Mouse (Mus musculus): Measurements from ENCODE around the gene Vav2. TPM values are rescaled to one million over a fixed set of nuclear protein-coding genes. Genes with fewer than 3 reads are reported as not detected.

The Vav2 gene
- polyA plus RNA-seq, 1 experiment from 2014 or later: 8.6 TPM

GRCm38 (mm10) chr2:27278859-27279258 is 148.0 kb downstream of the Vav2 start:
- H3K9ac ChIP-seq (ENCODE audit: low read length): no peak overlapping the region
- H3K4me2 ChIP-seq (ENCODE audit: low read depth, low read length): no peak overlapping the region
- H3K27me3 ChIP-seq (ENCODE audit: control insufficient read depth, insufficient read depth, low read depth, low read length): no peaks in the 10 kb centered on the region
- 86% methylated on average over 7 of the region's 7 CpGs for WGBS
- H3K4me1 ChIP-seq (replicated peaks; ENCODE audit: control insufficient read depth, insufficient read depth, low read length): no peaks in the 10 kb centered on the region
- no peak overlapping the region for H3K4me3 ChIP-seq (ENCODE audit: low read length)
- ATAC-seq (ENCODE audit: low read depth): no peak
- H3K36me3 ChIP-seq (ENCODE audit: control insufficient read depth, insufficient read depth, low read length): peaks cover 19% of the 10 kb centered on the region
- H3K9me3 ChIP-seq (ENCODE audit: control insufficient read depth, low read length): peaks cover 3% of the 10 kb centered on the region; the same call in 1 of the 2 replicates
- H3K27ac ChIP-seq (ENCODE audit: low read length): no peak overlapping the region

DNA sequence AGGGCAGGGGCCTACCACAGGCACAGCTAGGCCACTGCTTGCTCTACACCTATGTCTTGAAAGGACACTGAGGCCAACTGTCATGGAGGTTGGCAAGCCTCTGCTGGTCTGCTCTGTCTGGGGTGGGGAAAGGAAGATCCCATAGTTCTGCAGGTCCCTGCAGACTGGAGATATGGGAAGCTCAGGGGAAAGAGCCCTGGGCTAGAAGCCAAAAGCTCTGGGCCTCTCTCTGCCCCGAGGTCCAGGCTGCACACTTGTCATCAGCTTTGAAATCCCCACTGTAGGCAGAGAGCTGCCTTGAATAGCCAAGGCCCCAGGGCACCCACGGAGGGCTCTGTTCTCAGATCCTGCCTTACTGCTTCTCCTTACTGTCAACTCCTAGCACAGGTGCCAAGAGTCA is 158.5 kb downstream of the Vav2 start:
- Histone ChIP-seq H3K9me3 (ENCODE audit: control insufficient read depth, low read length) (no peaks in the 10 kb centered on the region), H3K4me3 (ENCODE audit: low read length) (no peak overlapping the region), H3K36me3 (ENCODE audit: control insufficient read depth, insufficient read depth, low read length) (peaks cover 23% of the 10 kb centered on the region), H3K27ac (ENCODE audit: low read length) (no peak overlapping the region), H3K4me2 (ENCODE audit: low read depth, low read length) (no peak overlapping the region), H3K27me3 (ENCODE audit: control insufficient read depth, insufficient read depth, low read depth, low read length) (no peaks in the 10 kb centered on the region), H3K9ac (ENCODE audit: low read length) (no peak overlapping the region), H3K4me1 (replicated peaks; ENCODE audit: control insufficient read depth, insufficient read depth, low read length) (no peaks in the 10 kb centered on the region)
- WGBS: 53% methylated on average over 2 of the region's 2 CpGs
- ATAC-seq (ENCODE audit: low read depth): no peak

- Histone ChIP-seq H3K4me1 (replicated peaks; ENCODE audit: control insufficient read depth, insufficient read depth, low read length) (no peaks in the 10 kb centered on the region), H3K4me2 (ENCODE audit: low read depth, low read length) (no peak overlapping the region), H3K9me3 (ENCODE audit: control insufficient read depth, low read length) (no peaks in the 10 kb centered on the region), H3K9ac (ENCODE audit: low read length) (no peak overlapping the region), H3K36me3 (ENCODE audit: control insufficient read depth, insufficient read depth, low read length) (peaks cover 21% of the 10 kb centered on the region), H3K27ac (ENCODE audit: low read length) (no peak overlapping the region), H3K4me3 (ENCODE audit: low read length) (no peak overlapping the region), H3K27me3 (ENCODE audit: control insufficient read depth, insufficient read depth, low read depth, low read length) (no peaks in the 10 kb centered on the region)
- no peak for ATAC-seq (ENCODE audit: low read depth)
- WGBS: 69% methylated on average over 3 of the region's 3 CpGs
Observed at GRCm38 (mm10) chr2:27265819-27266218, 161.0 kb downstream of the Vav2 start.

DNA sequence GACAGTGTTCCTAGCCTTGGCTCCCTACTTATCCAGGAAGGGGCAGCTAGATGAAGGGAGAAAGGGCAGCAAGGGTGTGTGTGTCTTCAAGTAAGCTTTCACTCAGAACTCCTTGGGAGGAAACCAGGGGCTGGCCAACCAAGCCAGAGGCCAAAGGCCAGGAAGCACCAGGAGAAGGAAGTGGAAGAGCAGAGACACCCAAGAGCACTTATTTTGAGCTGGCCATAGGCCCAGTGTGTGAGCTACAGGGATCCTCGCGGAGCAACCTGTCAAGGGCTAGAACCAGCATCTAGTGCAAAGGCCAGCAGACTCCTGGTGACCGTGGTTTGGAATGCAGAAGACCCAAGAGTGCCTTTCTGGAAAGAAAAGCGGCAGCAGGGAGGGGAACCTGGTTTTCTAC is 163.8 kb downstream of the Vav2 start:
- ATAC-seq (ENCODE audit: low read depth): no peak
- H3K9ac ChIP-seq (ENCODE audit: low read length): no peak overlapping the region
- H3K4me1 ChIP-seq (replicated peaks; ENCODE audit: control insufficient read depth, insufficient read depth, low read length): no peaks in the 10 kb centered on the region
- no peak overlapping the region for H3K27ac ChIP-seq (ENCODE audit: low read length)
- H3K36me3 ChIP-seq (ENCODE audit: control insufficient read depth, insufficient read depth, low read length): peaks cover 9% of the 10 kb centered on the region
- no peak overlapping the region for H3K4me2 ChIP-seq (ENCODE audit: low read depth, low read length)
- no peaks in the 10 kb centered on the region for H3K9me3 ChIP-seq (ENCODE audit: control insufficient read depth, low read length)
- H3K27me3 ChIP-seq (ENCODE audit: control insufficient read depth, insufficient read depth, low read depth, low read length): no peaks in the 10 kb centered on the region
- H3K4me3 ChIP-seq (ENCODE audit: low read length): no peak overlapping the region
- WGBS: 78% methylated on average over 4 of the region's 4 CpGs

- Histone ChIP-seq H3K4me3 (ENCODE audit: low read length) (no peak overlapping the region), H3K9me3 (ENCODE audit: control insufficient read depth, low read length) (no peaks in the 10 kb centered on the region), H3K27me3 (ENCODE audit: control insufficient read depth, insufficient read depth, low read depth, low read length) (no peaks in the 10 kb centered on the region), H3K9ac (ENCODE audit: low read length) (no peak overlapping the region), H3K4me2 (ENCODE audit: low read depth, low read length) (no peak overlapping the region), H3K36me3 (ENCODE audit: control insufficient read depth, insufficient read depth, low read length) (no peaks in the 10 kb centered on the region), H3K27ac (ENCODE audit: low read length) (no peak overlapping the region), H3K4me1 (replicated peaks; ENCODE audit: control insufficient read depth, insufficient read depth, low read length) (peaks cover 13% of the 10 kb centered on the region)
- no peak for ATAC-seq (ENCODE audit: low read depth)
Observed at GRCm38 (mm10) chr2:27251434-27251833, 175.4 kb downstream of the Vav2 start.

- H3K27me3 ChIP-seq (ENCODE audit: control insufficient read depth, insufficient read depth, low read depth, low read length): no peaks in the 10 kb centered on the region
- H3K27ac ChIP-seq (ENCODE audit: low read length): peak within 1 kb of the TSS; percentile 89
- H3K4me3 ChIP-seq (ENCODE audit: low read length): no peak within 1 kb of the TSS
- peak within 1 kb of the TSS; percentile 57 for H3K4me2 ChIP-seq (ENCODE audit: low read depth, low read length)
- no peaks in the 10 kb centered on the region for H3K9me3 ChIP-seq (ENCODE audit: control insufficient read depth, low read length)
- peak within 1 kb of the TSS; percentile 37; the same call in 1 of the 2 replicates for H3K9ac ChIP-seq (ENCODE audit: low read length)
- ATAC-seq (ENCODE audit: low read depth): no peak
- WGBS: 80% methylated on average over 2 of the region's 2 CpGs
- 0 out of 2 replicates have a peak, but pooled peaks cover 2% of the 10 kb centered on the region for H3K36me3 ChIP-seq (ENCODE audit: control insufficient read depth, insufficient read depth, low read length)
- H3K4me1 ChIP-seq (replicated peaks; ENCODE audit: control insufficient read depth, insufficient read depth, low read length): peaks cover 21% of the 10 kb centered on the region
Observed at GRCm38 (mm10) chr2:27248211-27248610, 178.6 kb downstream of the Vav2 start, which contains the start of gene Sardh. Gene Sardh, minus strand, starts transcription at chr2:27248337.

DNA sequence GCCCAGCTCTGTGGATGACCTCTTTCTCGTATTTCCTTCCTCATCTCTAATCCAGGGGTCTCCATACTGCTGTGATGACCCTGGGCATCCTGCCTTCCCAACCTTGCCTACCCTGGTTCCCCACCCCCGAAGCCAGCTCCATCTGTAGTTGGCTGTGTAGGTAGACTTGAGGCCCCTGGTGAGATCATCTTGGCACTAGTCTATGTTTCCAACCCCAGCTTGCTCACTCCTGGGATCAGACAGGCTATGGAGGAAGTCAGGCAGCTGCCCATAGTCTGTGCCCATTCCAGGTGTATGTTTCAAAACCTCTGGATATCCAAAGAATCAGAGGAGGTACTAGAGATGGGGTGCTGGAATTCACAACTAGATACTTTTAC is 179.4 kb downstream of the Vav2 start:
- peak; percentile 66; the same call in 1 of the 2 replicates for ATAC-seq (ENCODE audit: low read depth)
- Histone ChIP-seq H3K9me3 (ENCODE audit: control insufficient read depth, low read length) (no peaks in the 10 kb centered on the region), H3K9ac (ENCODE audit: low read length) (peak overlapping the region; percentile 37; the same call in 1 of the 2 replicates), H3K4me3 (ENCODE audit: low read length) (no peak overlapping the region), H3K27ac (ENCODE audit: low read length) (peak overlapping the region; percentile 89), H3K4me1 (replicated peaks; ENCODE audit: control insufficient read depth, insufficient read depth, low read length) (peaks cover 21% of the 10 kb centered on the region), H3K27me3 (ENCODE audit: control insufficient read depth, insufficient read depth, low read depth, low read length) (no peaks in the 10 kb centered on the region), H3K4me2 (ENCODE audit: low read depth, low read length) (peak overlapping the region; percentile 57; the same call in 1 of the 2 replicates), H3K36me3 (ENCODE audit: control insufficient read depth, insufficient read depth, low read length) (0 out of 2 replicates have a peak, but pooled peaks cover 2% of the 10 kb centered on the region)
- 20% methylated on average over 2 of the region's 2 CpGs for WGBS

DNA sequence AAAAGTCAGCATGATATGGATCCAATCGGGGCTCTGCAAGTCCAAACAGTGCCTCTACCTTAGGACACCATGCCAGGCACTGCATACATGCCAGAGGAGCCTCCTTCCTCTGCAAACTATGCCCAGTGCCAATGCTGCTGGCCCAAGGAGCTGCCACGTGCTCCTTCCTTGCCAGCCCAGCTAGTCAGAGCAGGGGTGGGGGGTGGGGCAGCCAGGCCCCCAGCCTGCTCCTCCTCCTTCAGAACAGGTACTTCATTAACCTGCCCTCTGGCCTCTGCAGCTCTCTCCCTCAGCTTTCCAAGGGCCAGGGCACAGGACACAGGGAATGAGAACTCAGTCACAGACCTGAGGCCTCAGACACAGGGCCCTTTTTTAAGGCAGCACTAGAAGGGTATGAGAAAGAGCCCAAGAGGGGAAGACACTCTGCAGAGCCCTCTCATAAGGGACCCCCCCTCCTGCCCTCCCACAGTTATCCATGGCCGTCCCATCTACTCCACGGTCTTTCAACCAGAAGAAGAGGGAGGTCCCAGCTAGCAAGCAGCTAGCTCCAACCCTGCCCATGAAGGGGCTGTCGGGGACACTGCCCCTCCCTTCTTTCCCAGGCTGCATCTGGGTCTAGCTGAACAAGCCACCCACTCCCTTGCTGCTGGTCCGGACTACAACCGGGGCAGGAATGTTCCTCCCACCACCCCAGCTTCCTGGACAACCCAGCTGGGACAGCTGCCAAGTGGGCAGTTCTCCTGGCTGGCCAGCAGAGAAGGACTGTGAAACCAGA is 179.9 kb downstream of the Vav2 start:
- no peaks in the 10 kb centered on the region for H3K9me3 ChIP-seq (ENCODE audit: control insufficient read depth, low read length)
- H3K27me3 ChIP-seq (ENCODE audit: control insufficient read depth, insufficient read depth, low read depth, low read length): no peaks in the 10 kb centered on the region
- H3K36me3 ChIP-seq (ENCODE audit: control insufficient read depth, insufficient read depth, low read length): 0 out of 2 replicates have a peak, but pooled peaks cover 2% of the 10 kb centered on the region
- H3K4me2 ChIP-seq (ENCODE audit: low read depth, low read length): peak overlapping the region; percentile 57
- ATAC-seq (ENCODE audit: low read depth): peak; percentile 98
- 6% methylated on average over 7 of the region's 7 CpGs for WGBS
- H3K4me3 ChIP-seq (ENCODE audit: low read length): peak overlapping the region; percentile 24
- peak overlapping the region; percentile 89 for H3K27ac ChIP-seq (ENCODE audit: low read length)
- peak overlapping the region; percentile 54 for H3K9ac ChIP-seq (ENCODE audit: low read length)
- H3K4me1 ChIP-seq (replicated peaks; ENCODE audit: control insufficient read depth, insufficient read depth, low read length): peaks cover 21% of the 10 kb centered on the region

DNA sequence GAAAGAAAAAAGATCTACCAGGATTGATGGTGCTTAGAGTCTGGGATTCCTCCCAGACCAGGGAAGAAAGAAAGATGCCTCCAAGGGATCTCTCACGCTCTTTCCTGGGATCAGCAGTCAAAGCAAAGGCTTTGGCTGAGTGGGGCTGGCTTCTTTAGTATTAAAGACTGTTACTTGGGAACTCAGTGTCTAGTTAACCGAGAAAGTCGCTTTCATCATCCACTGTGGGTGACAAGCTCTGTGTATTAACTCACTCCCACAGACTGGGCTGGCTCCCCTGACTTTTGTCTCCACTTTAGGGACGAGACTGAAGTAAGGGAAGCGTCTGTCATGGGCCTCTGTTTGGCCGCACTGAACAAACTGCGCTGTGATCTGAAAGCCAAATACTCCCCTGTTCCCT is 180.9 kb downstream of the Vav2 start:
- Histone ChIP-seq H3K4me2 (ENCODE audit: low read depth, low read length) (peak overlapping the region; percentile 57), H3K9me3 (ENCODE audit: control insufficient read depth, low read length) (no peaks in the 10 kb centered on the region), H3K27me3 (ENCODE audit: control insufficient read depth, insufficient read depth, low read depth, low read length) (no peaks in the 10 kb centered on the region), H3K36me3 (ENCODE audit: control insufficient read depth, insufficient read depth, low read length) (0 out of 2 replicates have a peak, but pooled peaks cover 2% of the 10 kb centered on the region), H3K9ac (ENCODE audit: low read length) (peak overlapping the region; percentile 54), H3K4me3 (ENCODE audit: low read length) (peak overlapping the region; percentile 24), H3K27ac (ENCODE audit: low read length) (no peak overlapping the region), H3K4me1 (replicated peaks; ENCODE audit: control insufficient read depth, insufficient read depth, low read length) (peaks cover 21% of the 10 kb centered on the region)
- 57% methylated on average over 7 of the region's 7 CpGs for WGBS
- no peak for ATAC-seq (ENCODE audit: low read depth)
